Mouse (Mus musculus): ENCODE data around the gene Tnfaip8l3. TPM values are rescaled to one million over a fixed set of nuclear protein-coding genes. Genes with fewer than 3 reads are reported as not detected.

The Tnfaip8l3 gene
- total and polyA plus RNA-seq, 2 experiments from 2014 or later: 0.27 to 0.90 TPM

GRCm38 (mm10) chr9:53990921-53991320 lies 77.3 kb downstream of the Tnfaip8l3 start:
- TF ChIP-seq CTCF (IDR thresholded peaks at IDR 0.05; ENCODE audit: low read depth) (peak; percentile 90), EP300 (IDR thresholded peaks at IDR 0.05; ENCODE audit: low read depth) (no peak)
- no peak overlapping the region for H3K4me2 ChIP-seq (ENCODE audit: low read depth, low read length)
- H3K9ac ChIP-seq (replicated peaks; ENCODE audit: low read depth, low read length): no peak overlapping the region
- 6% methylated on average over 3 of the region's 3 CpGs for WGBS
- H3K27me3 ChIP-seq (ENCODE audit: control insufficient read depth, insufficient read depth, low read length): no peaks in the 10 kb centered on the region
- no peaks in the 10 kb centered on the region for H3K36me3 ChIP-seq (replicated peaks; ENCODE audit: control insufficient read depth, insufficient read depth, low read length)
- H3K4me3 ChIP-seq (ENCODE audit: low read depth, low read length): no peak overlapping the region
- H3K4me1 ChIP-seq (ENCODE audit: control insufficient read depth, insufficient read depth): no peaks in the 10 kb centered on the region
- peak; percentile 69 for DNase-seq (ENCODE audit: low spot score)
- no peak overlapping the region for H3K27ac ChIP-seq (ENCODE audit: low read depth)
- no peak for ATAC-seq (ENCODE audit: insufficient read depth, low read depth)
- H3K9me3 ChIP-seq (replicated peaks; ENCODE audit: control insufficient read depth, low read length): no peaks in the 10 kb centered on the region

DNA sequence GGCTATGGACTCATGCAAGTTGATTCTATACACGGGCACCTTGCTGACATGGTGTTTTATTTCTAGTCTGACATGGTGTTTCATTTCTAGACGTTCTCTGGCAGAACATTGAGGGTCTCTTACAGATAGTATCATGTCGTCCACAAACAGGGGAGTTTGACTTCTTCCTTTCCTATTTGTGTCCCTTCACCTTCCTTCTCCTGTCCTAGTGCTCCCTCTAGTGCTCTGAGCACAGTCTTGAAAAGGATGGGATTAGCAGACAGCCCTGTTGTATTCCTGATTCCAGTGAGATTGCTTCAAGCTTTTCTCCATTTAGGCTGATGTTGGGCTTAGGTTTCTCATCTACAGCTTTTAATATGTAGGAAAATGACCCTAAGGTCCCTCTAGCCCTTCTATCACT lies 81.2 kb downstream of the Tnfaip8l3 start:
- no peak overlapping the region for H3K4me3 ChIP-seq (ENCODE audit: low read depth, low read length)
- no peak overlapping the region for H3K4me2 ChIP-seq (ENCODE audit: low read depth, low read length)
- H3K9ac ChIP-seq (replicated peaks; ENCODE audit: low read depth, low read length): no peak overlapping the region
- ATAC-seq (ENCODE audit: insufficient read depth, low read depth) (no peak), DNase-seq (ENCODE audit: low spot score) (peak; percentile 22)
- H3K27ac ChIP-seq (ENCODE audit: low read depth): no peak overlapping the region
- no peaks in the 10 kb centered on the region for H3K36me3 ChIP-seq (replicated peaks; ENCODE audit: control insufficient read depth, insufficient read depth, low read length)
- H3K27me3 ChIP-seq (ENCODE audit: control insufficient read depth, insufficient read depth, low read length): no peaks in the 10 kb centered on the region
- 34% methylated on average over 3 of the region's 3 CpGs for WGBS
- H3K9me3 ChIP-seq (replicated peaks; ENCODE audit: control insufficient read depth, low read length): no peaks in the 10 kb centered on the region
- TF ChIP-seq CTCF (IDR thresholded peaks at IDR 0.05; ENCODE audit: low read depth): peak; percentile 63
- no peak for TF ChIP-seq EP300 (IDR thresholded peaks at IDR 0.05; ENCODE audit: low read depth)
- no peaks in the 10 kb centered on the region for H3K4me1 ChIP-seq (ENCODE audit: control insufficient read depth, insufficient read depth)

GRCm38 (mm10) chr9:53984868-53985267 lies 83.3 kb downstream of the Tnfaip8l3 start:
- H3K9me3 ChIP-seq (replicated peaks; ENCODE audit: control insufficient read depth, low read length): no peaks in the 10 kb centered on the region
- H3K27ac ChIP-seq (ENCODE audit: low read depth): no peak overlapping the region
- DNase-seq (ENCODE audit: low spot score) (peak; percentile 13), ATAC-seq (ENCODE audit: insufficient read depth, low read depth) (no peak)
- H3K4me2 ChIP-seq (ENCODE audit: low read depth, low read length): no peak overlapping the region
- no peaks in the 10 kb centered on the region for H3K27me3 ChIP-seq (ENCODE audit: control insufficient read depth, insufficient read depth, low read length)
- H3K4me1 ChIP-seq (ENCODE audit: control insufficient read depth, insufficient read depth): no peaks in the 10 kb centered on the region
- H3K4me3 ChIP-seq (ENCODE audit: low read depth, low read length): no peak overlapping the region
- no peaks in the 10 kb centered on the region for H3K36me3 ChIP-seq (replicated peaks; ENCODE audit: control insufficient read depth, insufficient read depth, low read length)
- WGBS: 35% methylated on average over 9 of the region's 9 CpGs
- peak; percentile 61 for TF ChIP-seq CTCF (IDR thresholded peaks at IDR 0.05; ENCODE audit: low read depth)
- TF ChIP-seq EP300 (IDR thresholded peaks at IDR 0.05; ENCODE audit: low read depth): no peak
- H3K9ac ChIP-seq (replicated peaks; ENCODE audit: low read depth, low read length): no peak overlapping the region

GRCm38 (mm10) chr9:53975122-53975518 lies 93.1 kb downstream of the Tnfaip8l3 start, which contains the start of gene Elmod1:
Gene Elmod1, minus strand, starts transcription at chr9:53975301.
- Histone ChIP-seq H3K4me2 (ENCODE audit: low read depth, low read length) (peak within 1 kb of the TSS; percentile 81), H3K36me3 (replicated peaks; ENCODE audit: control insufficient read depth, insufficient read depth, low read length) (no peaks in the 10 kb centered on the region), H3K4me3 (ENCODE audit: low read depth, low read length) (peak within 1 kb of the TSS; percentile 50), H3K9ac (replicated peaks; ENCODE audit: low read depth, low read length) (no peak within 1 kb of the TSS), H3K4me1 (ENCODE audit: control insufficient read depth, insufficient read depth) (peaks cover 9% of the 10 kb centered on the region; the same call in 1 of the 2 replicates), H3K9me3 (replicated peaks; ENCODE audit: control insufficient read depth, low read length) (no peaks in the 10 kb centered on the region), H3K27me3 (ENCODE audit: control insufficient read depth, insufficient read depth, low read length) (peaks cover 37% of the 10 kb centered on the region), H3K27ac (ENCODE audit: low read depth) (no peak within 1 kb of the TSS)
- ATAC-seq (ENCODE audit: insufficient read depth, low read depth) (peak; percentile 60), DNase-seq (ENCODE audit: low spot score) (peak; percentile 19)
- TF ChIP-seq CTCF (IDR thresholded peaks at IDR 0.05; ENCODE audit: low read depth): peak; percentile 36
- TF ChIP-seq EP300 (IDR thresholded peaks at IDR 0.05; ENCODE audit: low read depth): no peak
- WGBS: under 1% methylated on average over 36 of the region's 36 CpGs

DNA sequence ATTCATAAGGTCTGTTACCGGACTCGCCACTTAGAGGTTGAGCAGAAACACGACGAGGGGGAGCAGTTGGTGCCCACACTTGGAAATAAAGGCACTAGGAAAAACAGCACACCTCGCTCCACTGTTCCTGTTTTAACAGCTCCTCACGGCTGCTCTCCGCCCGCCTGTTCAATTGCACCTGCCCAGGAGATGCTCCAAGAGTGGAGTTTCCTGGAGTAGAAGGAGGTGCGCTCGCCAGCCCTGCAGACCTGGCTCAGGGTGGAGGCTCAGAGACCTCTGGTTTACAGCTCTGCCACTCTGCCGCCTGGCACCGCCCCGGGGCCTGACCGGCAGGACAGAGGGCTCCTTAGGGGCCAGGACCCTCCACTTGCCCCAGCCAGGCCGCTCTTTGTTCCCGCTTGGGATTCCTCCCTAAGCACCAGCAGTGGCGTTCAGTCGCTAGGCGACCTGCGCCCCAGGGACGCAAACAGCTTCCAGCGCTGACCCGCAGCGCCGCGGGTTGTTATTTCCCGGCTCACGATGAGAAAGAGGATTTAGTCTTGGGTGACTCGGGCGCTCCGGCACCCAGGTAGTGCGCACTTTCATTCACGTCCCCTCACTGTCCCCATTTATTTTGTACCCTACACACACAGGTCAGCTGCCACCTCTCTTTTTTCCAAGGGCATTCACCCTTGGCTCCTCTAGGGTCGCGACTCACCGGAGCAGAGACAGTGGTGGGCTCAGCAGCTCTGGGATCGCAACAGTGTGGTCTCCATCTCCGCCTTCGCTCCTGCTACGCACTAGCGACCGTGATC lies 93.7 kb downstream of the Tnfaip8l3 start:
- H3K4me1 ChIP-seq (ENCODE audit: control insufficient read depth, insufficient read depth): peaks cover 9% of the 10 kb centered on the region; the same call in 1 of the 2 replicates
- WGBS: 3% methylated on average over 42 of the region's 42 CpGs
- ATAC-seq (ENCODE audit: insufficient read depth, low read depth): peak; percentile 47; the same call in 1 of the 2 replicates
- peaks cover 37% of the 10 kb centered on the region for H3K27me3 ChIP-seq (ENCODE audit: control insufficient read depth, insufficient read depth, low read length)
- no peak for TF ChIP-seq CTCF (IDR thresholded peaks at IDR 0.05; ENCODE audit: low read depth)
- TF ChIP-seq EP300 (IDR thresholded peaks at IDR 0.05; ENCODE audit: low read depth): no peak
- no peaks in the 10 kb centered on the region for H3K9me3 ChIP-seq (replicated peaks; ENCODE audit: control insufficient read depth, low read length)
- DNase-seq (ENCODE audit: low spot score): no peak
- peak overlapping the region; percentile 50 for H3K4me3 ChIP-seq (ENCODE audit: low read depth, low read length)
- H3K9ac ChIP-seq (replicated peaks; ENCODE audit: low read depth, low read length): no peak overlapping the region
- peak overlapping the region; percentile 81 for H3K4me2 ChIP-seq (ENCODE audit: low read depth, low read length)
- H3K27ac ChIP-seq (ENCODE audit: low read depth): no peak overlapping the region
- H3K36me3 ChIP-seq (replicated peaks; ENCODE audit: control insufficient read depth, insufficient read depth, low read length): no peaks in the 10 kb centered on the region

Measured in heart, postnatal 0 days (tissue).